Mouse (Mus musculus) ovary, postnatal 10 days (tissue): ENCODE data around the gene Vmn2r80.
"Not testable (repeated sequence)": the region's sequence is repeated elsewhere in the genome, so short reads cannot be mapped to it uniquely, and the experiment has no call there.

Experiments used
- DNase-seq: peaks from one replicate; pipeline ENCODE4 v3.0.0; 2022; ENCODE audit warnings: low spot score

The Vmn2r80 gene

DNA sequence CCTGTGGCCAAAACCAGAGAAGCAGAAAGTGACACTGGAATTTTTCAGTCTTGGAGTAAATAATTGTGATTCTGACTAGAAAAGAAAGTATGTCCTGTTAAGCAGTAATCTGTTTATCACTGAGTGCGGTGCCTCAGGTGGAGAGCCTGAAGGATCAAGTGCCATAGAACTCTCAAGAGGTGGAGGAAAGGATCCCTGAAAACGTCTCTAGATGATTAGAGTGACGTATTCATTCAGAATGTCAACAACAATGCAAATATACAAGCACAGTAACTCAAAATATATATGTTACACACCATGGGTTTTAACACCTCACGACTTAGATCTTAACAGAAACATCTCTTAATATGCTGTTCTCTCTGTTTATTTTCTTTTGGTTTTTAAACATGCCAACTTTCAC lies at the start of gene Vmn2r80:
Vmn2r80 (plus strand) TSS at position 301 of the 400 bp plus-strand sequence.
- not testable (repeated sequence) for DNase-seq

GRCm38 (mm10) chr10:79106325-79107282 lies 42.0 kb upstream of the Vmn2r80 start:
- DNase-seq: no peak

- no peak for DNase-seq
Measured at GRCm38 (mm10) chr10:79107531-79107930, 41.0 kb upstream of the Vmn2r80 start.

- DNase-seq: no peak
Measured at GRCm38 (mm10) chr10:79109156-79109555, 39.4 kb upstream of the Vmn2r80 start.

GRCm38 (mm10) chr10:79110482-79110881 lies 38.1 kb upstream of the Vmn2r80 start:
- DNase-seq: no peak

- DNase-seq: no peak
Measured at GRCm38 (mm10) chr10:79115085-79115484, 33.5 kb upstream of the Vmn2r80 start.

DNA sequence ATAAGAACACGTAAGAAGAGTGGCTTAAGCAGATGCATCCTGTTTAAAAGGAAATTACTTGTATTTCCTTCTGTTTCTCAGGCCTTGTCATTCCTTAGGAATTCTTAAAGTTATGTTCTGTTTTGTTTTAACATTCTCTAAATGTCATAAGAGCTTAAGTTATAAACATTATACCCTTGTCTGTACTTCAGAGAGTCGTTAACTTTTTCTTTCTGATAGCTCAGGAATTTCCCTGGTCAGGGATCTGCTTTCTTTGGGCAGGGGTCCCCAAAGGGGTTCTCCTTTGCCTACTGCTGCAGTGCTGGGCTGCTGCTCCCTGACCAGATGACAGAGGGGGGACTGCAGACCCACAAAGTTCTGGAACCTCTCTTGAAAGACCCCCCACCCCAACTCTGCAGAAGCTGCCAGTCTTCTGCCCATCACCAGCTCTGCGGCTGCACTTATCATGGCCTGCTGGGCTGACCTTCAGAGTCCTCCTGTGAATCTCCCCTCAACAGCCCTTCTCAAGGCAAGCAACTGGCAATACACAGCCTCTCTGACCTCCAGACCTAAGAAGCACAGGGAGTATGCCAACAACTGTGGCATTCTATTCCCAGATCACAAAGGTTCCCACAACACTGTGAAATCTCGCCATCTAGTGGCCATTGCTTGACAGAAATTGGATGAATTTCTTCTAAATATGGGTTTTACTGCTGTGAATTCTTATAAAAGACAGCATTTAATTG lies 32.3 kb upstream of the Vmn2r80 start:
- DNase-seq: peak; percentile 1

- DNase-seq: no peak
Measured at GRCm38 (mm10) chr10:79151602-79152001, 3.0 kb downstream of the Vmn2r80 start.

- not testable (repeated sequence) for DNase-seq
Measured at GRCm38 (mm10) chr10:79199973-79200372, 51.4 kb downstream of the Vmn2r80 start.

GRCm38 (mm10) chr10:79220432-79220831 lies 71.9 kb downstream of the Vmn2r80 start:
- DNase-seq: no peak

DNA sequence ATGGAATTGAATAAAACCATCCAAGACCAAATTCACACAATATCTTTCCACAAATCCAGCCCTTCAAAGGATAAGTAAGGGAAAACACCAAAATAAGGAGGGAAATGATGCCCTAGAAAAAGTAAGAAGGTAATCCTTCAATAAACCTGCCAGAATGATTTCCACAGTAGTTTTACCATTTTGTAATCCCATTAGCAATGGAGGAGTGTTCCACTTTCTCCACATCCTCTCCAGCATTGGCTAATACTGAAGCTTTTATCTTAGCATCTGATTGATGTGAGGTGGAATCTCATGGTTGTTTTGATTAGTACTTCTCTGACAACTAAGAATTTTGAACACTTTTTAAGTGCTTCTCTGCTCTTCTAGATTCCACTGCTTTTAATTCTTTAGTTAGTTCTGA lies 73.0 kb downstream of the Vmn2r80 start:
- DNase-seq: no peak

DNA sequence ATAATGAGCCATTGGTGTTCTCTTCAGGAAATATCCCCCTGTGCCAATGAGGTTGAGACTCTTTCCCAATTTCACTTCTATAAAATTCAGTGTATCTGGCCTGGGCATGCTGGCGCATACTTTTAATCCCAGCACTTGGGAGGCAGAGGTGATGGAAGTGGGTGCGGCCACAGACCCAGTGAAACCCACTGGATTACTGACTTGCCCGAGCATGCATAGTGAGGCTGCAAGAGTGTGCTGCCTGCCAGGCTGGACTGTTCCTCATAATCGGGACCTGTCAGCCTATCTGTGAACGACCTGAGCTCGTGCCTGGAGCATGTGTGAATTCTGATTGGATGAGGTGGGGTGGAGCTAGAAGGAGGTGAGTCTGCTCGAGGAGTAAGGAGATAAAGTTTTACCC lies 73.6 kb downstream of the Vmn2r80 start:
- no peak for DNase-seq
